Mouse (Mus musculus): ENCODE data around the gene Ppfia3. TPM values are rescaled to one million over a fixed set of nuclear protein-coding genes. Genes with fewer than 3 reads are reported as not detected.
"Not testable (repeated sequence)": the region's sequence is repeated elsewhere in the genome, so short reads cannot be mapped to it uniquely, and the experiment has no call there.

Gene Ppfia3
- total RNA-seq, 2 experiments from 2014 or later, result 132 to 139 TPM

- no peak for DNase-seq (ENCODE audit: low spot score in 2 of 2)
Measured at GRCm38 (mm10) chr7:45395129-45395541, 28.3 kb upstream of the Ppfia3 start.

GRCm38 (mm10) chr7:45386077-45386476 is 19.3 kb upstream of the Ppfia3 start:
- DNase-seq (ENCODE audit: low spot score in 2 of 2), result no peak

GRCm38 (mm10) chr7:45376057-45376456 is 9.2 kb upstream of the Ppfia3 start:
- DNase-seq (ENCODE audit: low spot score in 2 of 2), result peak in 1 of 2 experiments; percentile 60

GRCm38 (mm10) chr7:45374620-45375019 is 7.8 kb upstream of the Ppfia3 start:
- DNase-seq (ENCODE audit: low spot score in 2 of 2), result no peak

GRCm38 (mm10) chr7:45372371-45372770 is 5.6 kb upstream of the Ppfia3 start:
- no peak for DNase-seq (ENCODE audit: low spot score in 2 of 2)

- peak; percentile 91 to 94 for DNase-seq (ENCODE audit: low spot score in 2 of 2)
Measured at GRCm38 (mm10) chr7:45370475-45371311, 3.9 kb upstream of the Ppfia3 start, which contains the start of gene Lin7b. Lin7b (minus strand) TSS chr7:45370583.

GRCm38 (mm10) chr7:45369836-45370474 is 3.1 kb upstream of the Ppfia3 start:
- DNase-seq (ENCODE audit: low spot score in 2 of 2), result no peak

- DNase-seq (ENCODE audit: low spot score in 2 of 2), result no peak
Measured at GRCm38 (mm10) chr7:45369022-45369745, 2.4 kb upstream of the Ppfia3 start.

GRCm38 (mm10) chr7:45368178-45368577 is 1.4 kb upstream of the Ppfia3 start:
- peak in 1 of 2 experiments; percentile 46 for DNase-seq (ENCODE audit: low spot score in 2 of 2)

GRCm38 (mm10) chr7:45367020-45367880 is 431 bp upstream of the Ppfia3 start:
- peak; percentile 99 for DNase-seq (ENCODE audit: low spot score in 2 of 2)

- no peak for DNase-seq (ENCODE audit: low spot score in 2 of 2)
Measured at GRCm38 (mm10) chr7:45365742-45366651, 822 bp downstream of the Ppfia3 start.

GRCm38 (mm10) chr7:45363983-45364382 is 2.8 kb downstream of the Ppfia3 start:
- no peak for DNase-seq (ENCODE audit: low spot score in 2 of 2)

GRCm38 (mm10) chr7:45362801-45363200 is 4.0 kb downstream of the Ppfia3 start:
- DNase-seq (ENCODE audit: low spot score in 2 of 2), result peak in 1 of 2 experiments; percentile 45

- DNase-seq (ENCODE audit: low spot score in 2 of 2), result peak; percentile 82 to 86
Measured at GRCm38 (mm10) chr7:45361243-45361804, 5.5 kb downstream of the Ppfia3 start.

- peak in 1 of 2 experiments; percentile 56 for DNase-seq (ENCODE audit: low spot score in 2 of 2)
Measured at GRCm38 (mm10) chr7:45360404-45361125, 6.3 kb downstream of the Ppfia3 start.

- not testable (repeated sequence) for DNase-seq (ENCODE audit: low spot score in 2 of 2)
Measured at GRCm38 (mm10) chr7:45359081-45359480, 7.7 kb downstream of the Ppfia3 start.

GRCm38 (mm10) chr7:45356087-45356486 is 10.7 kb downstream of the Ppfia3 start:
- DNase-seq (ENCODE audit: low spot score in 2 of 2), result no peak

GRCm38 (mm10) chr7:45355318-45356020 is 11.3 kb downstream of the Ppfia3 start:
- DNase-seq (ENCODE audit: low spot score in 2 of 2), result no peak

Measured in layer of hippocampus, adult 18-20 months (tissue).